Mouse (Mus musculus) hindbrain, embryonic 15.5 days (tissue): ENCODE measurements around the gene Gm17428. TPM values are rescaled to one million over a fixed set of nuclear protein-coding genes. Genes with fewer than 3 reads are reported as not detected.

ENCODE experiments used
- ATAC-seq: fragments of 200-750 bp; cut with Nextera tagmentation; 2 replicates; pipeline ENCODE4 v1.8.0; 2017; ENCODE audit warnings: low read depth, moderate number of reproducible peaks, moderate TSS enrichment; ENCODE audit not compliant: low FRiP score
- H3K27ac ChIP-seq: fragments of 300-500 bp; sonication (generic); replicated peaks from 2 replicates; pipeline ENCODE4 v1.5.1; 2015; ENCODE audit warnings: mild to moderate bottlenecking, inconsistent platforms
- H3K27me3 ChIP-seq: fragments of 300-500 bp; sonication (generic); 2 replicates; pipeline ENCODE4 v1.6.1; 2015; ENCODE audit warnings: control low read depth, inconsistent platforms
- H3K36me3 ChIP-seq: fragments of 300-500 bp; sonication (generic); 2 replicates; pipeline ENCODE4 v1.6.1; 2015; ENCODE audit warnings: control low read depth, inconsistent platforms
- H3K4me1 ChIP-seq: fragments of 300-500 bp; sonication (generic); replicated peaks from 2 replicates; pipeline ENCODE4 v1.6.1; 2015; ENCODE audit warnings: control low read depth, inconsistent platforms
- H3K4me2 ChIP-seq: fragments of 300-500 bp; sonication (generic); 2 replicates; pipeline ENCODE4 v1.6.1; 2015; ENCODE audit warnings: moderate library complexity, mild to moderate bottlenecking, inconsistent platforms
- H3K4me3 ChIP-seq: fragments of 300-500 bp; sonication (generic); 2 replicates; pipeline ENCODE4 v1.5.1; 2015; ENCODE audit warnings: mild to moderate bottlenecking, inconsistent platforms
- H3K9ac ChIP-seq: fragments of 300-500 bp; sonication (generic); 2 replicates; pipeline ENCODE4 v1.6.1; 2015; ENCODE audit warnings: inconsistent platforms
- H3K9me3 ChIP-seq: fragments of 300-500 bp; sonication (generic); 2 replicates; pipeline ENCODE4 v1.6.1; 2016; ENCODE audit warnings: control low read depth, inconsistent platforms
- WGBS: fragments of 180-500 bp; shearing (Covaris S2); methylation state at CpG from one replicate; pipeline ENCODE4 v1.1.7; 2015; 5-methylcytosine and 5-hydroxymethylcytosine counted together
- polyA plus RNA-seq: library from polyadenylated mRNA; unstranded; fragments of >200 nt; fragmentation: Nextera tagmentation; extraction: Ambion mirVana; gene quantifications from 2 replicates; pipeline ENCODE4 v1.2.1, GENCODE M21; 2015

The Gm17428 gene
- not detected in 2 replicates for polyA plus RNA-seq

DNA sequence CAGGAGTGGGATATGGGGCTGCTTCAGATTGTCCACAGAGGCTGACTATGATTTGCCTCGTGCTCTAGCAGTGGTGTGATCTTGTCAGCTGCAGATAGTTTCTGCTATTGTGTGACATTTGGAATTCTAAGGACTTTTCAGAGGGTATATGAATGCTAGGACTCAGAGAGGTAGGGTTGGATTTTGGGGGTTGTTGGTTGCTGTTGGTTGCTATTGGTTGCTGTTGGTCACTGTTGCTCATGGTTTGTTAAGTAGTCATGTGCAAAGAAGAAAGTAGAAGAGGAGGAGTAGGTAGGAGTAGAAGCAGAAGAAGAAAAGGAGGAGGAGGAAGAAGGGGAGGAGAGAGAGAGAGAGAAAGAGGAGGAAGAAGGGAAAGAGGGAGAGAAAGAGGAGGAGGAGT lies at the start of gene Gm17428:
Gene Gm17428, plus strand, starts transcription at position 301 of the 400 bp plus-strand sequence.
- Histone ChIP-seq H3K4me1 (peaks cover 18% of the 10 kb centered on the region), H3K4me3 (no peak within 1 kb of the TSS), H3K4me2 (no peak within 1 kb of the TSS), H3K36me3 (no peaks in the 10 kb centered on the region), H3K27ac (no peak within 1 kb of the TSS), H3K27me3 (no peaks in the 10 kb centered on the region), H3K9me3 (no peaks in the 10 kb centered on the region), H3K9ac (no peak within 1 kb of the TSS)
- ATAC-seq, result no peak
- 78% methylated on average over 1 of the region's 1 CpGs for WGBS

DNA sequence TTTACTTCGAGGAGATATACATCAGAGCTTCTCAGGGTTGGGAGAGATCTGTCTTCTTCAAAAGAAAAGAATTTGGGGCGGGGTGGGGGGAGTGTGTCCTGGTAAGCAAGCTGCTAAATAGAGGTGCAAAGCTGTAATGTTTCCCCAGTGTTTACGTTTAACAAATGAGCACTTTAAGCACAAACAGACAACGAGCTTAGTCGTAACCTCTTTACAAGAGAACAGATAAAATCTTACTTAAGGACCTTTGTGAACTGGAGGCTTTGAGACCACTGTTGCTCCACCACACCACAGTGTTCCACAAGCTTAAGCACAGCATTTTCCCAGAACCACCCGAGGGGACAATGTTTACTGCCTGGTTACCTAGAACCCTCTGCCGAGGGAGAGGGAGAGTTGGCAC lies 49.4 kb upstream of the Gm17428 start:
- Histone ChIP-seq H3K27me3 (no peaks in the 10 kb centered on the region), H3K4me2 (peak overlapping the region; percentile 96), H3K36me3 (no peaks in the 10 kb centered on the region), H3K9me3 (no peaks in the 10 kb centered on the region), H3K27ac (peak overlapping the region; percentile 89), H3K4me3 (peak overlapping the region; percentile 58; the same call in 1 of the 2 replicates), H3K9ac (no peak overlapping the region), H3K4me1 (peaks cover 43% of the 10 kb centered on the region)
- WGBS, result 23% methylated on average over 7 of the region's 7 CpGs
- ATAC-seq, result no peak

DNA sequence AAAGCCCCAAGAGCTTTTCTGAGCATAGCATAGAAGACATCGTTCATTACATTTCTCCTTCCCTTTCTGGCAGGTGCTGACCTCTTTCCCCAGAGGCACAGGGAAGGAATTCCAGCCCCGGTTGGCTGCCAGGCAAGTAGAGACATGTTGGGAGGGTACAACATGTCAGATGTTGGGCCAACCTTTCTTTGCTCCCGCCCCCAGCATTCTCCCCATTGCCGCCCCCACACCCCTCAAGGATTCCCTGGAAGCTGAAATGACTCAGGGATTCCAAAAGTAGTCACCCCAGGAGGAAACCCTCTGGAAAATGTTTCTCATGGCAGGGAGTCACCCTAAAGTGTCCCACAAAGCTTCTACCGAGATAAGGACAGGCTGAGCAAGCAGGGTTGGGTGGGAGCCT lies 46.9 kb upstream of the Gm17428 start:
- 70% methylated on average over 5 of the region's 5 CpGs for WGBS
- no peaks in the 10 kb centered on the region for H3K36me3 ChIP-seq
- H3K27me3 ChIP-seq, result no peaks in the 10 kb centered on the region
- ATAC-seq, result no peak
- H3K9ac ChIP-seq, result no peak overlapping the region
- peaks cover 39% of the 10 kb centered on the region for H3K4me1 ChIP-seq
- no peak overlapping the region for H3K4me2 ChIP-seq
- H3K9me3 ChIP-seq, result no peaks in the 10 kb centered on the region
- no peak overlapping the region for H3K27ac ChIP-seq
- H3K4me3 ChIP-seq, result no peak overlapping the region

DNA sequence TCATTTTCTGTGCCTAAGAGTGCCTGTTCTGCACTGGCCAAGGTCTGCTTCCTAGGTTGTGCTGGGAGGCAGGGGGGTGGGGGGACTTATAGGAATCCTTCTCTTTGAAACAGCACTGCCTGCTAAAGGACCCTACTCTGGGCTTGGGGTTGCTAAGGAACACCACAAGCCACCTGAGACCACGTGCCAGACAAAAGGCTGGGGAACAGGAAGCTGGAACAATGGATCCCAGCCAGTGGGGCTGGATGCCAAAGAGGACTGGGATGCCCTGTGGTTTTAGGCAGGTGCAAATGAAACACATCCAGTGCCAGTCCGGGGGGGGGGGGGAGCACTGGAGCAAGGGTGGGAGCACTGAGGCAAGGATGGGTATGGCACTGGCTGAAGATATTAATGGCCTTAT lies 46.3 kb upstream of the Gm17428 start:
- WGBS, result 27% methylated on average over 2 of the region's 2 CpGs
- no peaks in the 10 kb centered on the region for H3K9me3 ChIP-seq
- no peaks in the 10 kb centered on the region for H3K27me3 ChIP-seq
- H3K4me2 ChIP-seq, result no peak overlapping the region
- H3K27ac ChIP-seq, result no peak overlapping the region
- no peak for ATAC-seq
- no peaks in the 10 kb centered on the region for H3K36me3 ChIP-seq
- H3K9ac ChIP-seq, result no peak overlapping the region
- H3K4me1 ChIP-seq, result peaks cover 39% of the 10 kb centered on the region
- no peak overlapping the region for H3K4me3 ChIP-seq

DNA sequence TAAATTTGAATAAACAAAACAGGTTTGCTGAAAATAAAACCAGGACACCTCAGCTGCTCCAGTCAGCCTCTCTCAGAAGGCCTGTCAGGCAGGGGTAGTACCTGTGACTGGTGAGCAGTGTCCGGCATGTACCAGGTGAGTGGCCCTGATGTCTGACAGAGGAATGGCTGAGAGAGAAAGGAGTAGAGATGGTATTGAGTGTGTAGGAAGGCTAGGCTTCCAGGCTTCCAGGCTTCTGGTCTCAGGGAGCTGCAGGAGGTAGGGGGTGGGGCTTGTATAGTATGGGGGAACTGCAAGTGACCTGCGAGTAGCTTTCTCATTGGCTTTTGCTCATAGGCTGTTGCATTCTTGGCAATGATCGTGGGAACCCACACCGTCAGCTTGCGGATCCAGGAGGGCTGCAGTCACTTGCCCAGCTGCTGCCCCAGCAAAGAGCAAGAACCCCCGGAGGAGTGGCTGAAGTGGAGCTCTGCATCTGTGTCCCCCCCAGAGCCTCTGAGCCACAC lies 44.0 kb upstream of the Gm17428 start, which contains the start of gene Il25:
Gene Il25, plus strand, starts transcription at position 51 of the 506 bp plus-strand sequence.
- H3K27ac ChIP-seq, result no peak within 1 kb of the TSS
- H3K9ac ChIP-seq, result no peak within 1 kb of the TSS
- peak; percentile 15; the same call in 1 of the 2 replicates for ATAC-seq
- no peak within 1 kb of the TSS for H3K4me3 ChIP-seq
- peak within 1 kb of the TSS; percentile 3; the same call in 1 of the 2 replicates for H3K4me2 ChIP-seq
- H3K4me1 ChIP-seq, result peaks cover 31% of the 10 kb centered on the region
- no peaks in the 10 kb centered on the region for H3K9me3 ChIP-seq
- WGBS, result 19% methylated on average over 6 of the region's 6 CpGs
- H3K36me3 ChIP-seq, result no peaks in the 10 kb centered on the region
- no peaks in the 10 kb centered on the region for H3K27me3 ChIP-seq

DNA sequence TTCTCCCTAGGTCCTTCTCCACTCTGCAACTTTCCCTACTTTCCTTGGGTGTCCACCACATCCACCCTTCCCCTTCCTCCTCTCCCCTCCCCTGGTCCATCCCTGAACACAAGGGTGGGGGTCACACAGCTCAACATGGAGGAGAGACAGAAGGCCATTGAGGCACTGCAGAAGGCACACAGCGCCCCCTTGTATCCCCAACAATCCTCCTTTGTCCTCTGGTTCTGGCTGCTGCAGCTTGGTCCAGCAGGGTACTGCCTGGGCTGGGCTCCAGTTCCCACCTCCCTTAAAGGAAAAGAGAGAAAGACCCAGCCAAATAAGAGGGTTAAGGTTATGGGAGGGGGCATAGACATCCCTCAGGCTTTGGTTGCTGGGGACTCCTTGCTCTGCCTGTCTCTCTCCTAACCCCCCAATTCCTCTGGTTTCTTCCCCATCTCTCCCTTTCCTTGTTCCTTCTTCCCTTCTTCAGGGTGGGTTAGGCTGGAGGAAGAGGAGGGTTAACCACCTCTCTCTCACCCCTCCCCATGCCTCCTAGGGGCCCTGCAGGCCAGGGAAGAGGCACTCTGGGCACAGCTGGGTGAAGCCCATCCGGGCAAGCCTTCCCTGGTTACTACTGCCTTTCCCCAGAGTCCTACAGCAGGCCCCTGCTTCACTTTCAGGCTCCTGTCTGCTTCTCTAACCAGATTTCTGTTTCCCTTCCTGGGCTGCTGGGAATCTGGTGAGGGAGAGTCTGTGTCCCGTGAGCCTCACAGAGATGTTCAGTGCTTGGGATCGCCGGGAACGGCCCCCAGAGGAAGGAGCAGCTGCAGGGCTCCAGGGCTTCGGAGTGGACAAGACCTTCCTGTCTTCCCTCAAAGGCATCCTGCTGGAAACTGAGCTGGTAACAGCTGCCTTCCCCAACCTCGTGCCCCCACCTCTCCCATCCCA lies 40.6 kb upstream of the Gm17428 start, which contains the start of gene Cmtm5:
Gene Cmtm5, plus strand, starts transcription at position 358 of the 927 bp plus-strand sequence.
- peak within 1 kb of the TSS; percentile 73 for H3K27ac ChIP-seq
- H3K4me1 ChIP-seq, result peaks cover 28% of the 10 kb centered on the region
- H3K36me3 ChIP-seq, result no peaks in the 10 kb centered on the region
- H3K27me3 ChIP-seq, result no peaks in the 10 kb centered on the region
- 24% methylated on average over 8 of the region's 8 CpGs for WGBS
- H3K9ac ChIP-seq, result 0 out of 2 replicates have a peak within 1 kb of the TSS, but pooled peaks have one; percentile 10
- ATAC-seq, result peak; percentile 67
- no peaks in the 10 kb centered on the region for H3K9me3 ChIP-seq
- no peak within 1 kb of the TSS for H3K4me3 ChIP-seq
- peak within 1 kb of the TSS; percentile 37 for H3K4me2 ChIP-seq

DNA sequence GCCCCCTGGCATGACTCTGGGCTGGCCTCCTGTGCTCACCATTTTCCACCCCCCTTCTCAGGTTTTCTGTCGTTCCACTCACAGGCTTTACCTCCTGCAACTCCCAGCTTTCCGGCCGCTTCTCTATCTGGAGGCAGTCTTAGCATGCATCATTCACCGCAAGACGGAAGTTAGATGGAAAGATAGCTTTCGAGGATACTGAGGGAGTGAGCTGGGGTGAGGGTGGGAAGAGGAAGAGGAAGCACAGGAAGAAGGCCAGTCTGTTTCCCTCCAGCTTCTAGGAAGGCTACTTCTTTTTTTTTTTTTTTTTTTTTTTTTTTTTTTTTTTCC lies 39.9 kb upstream of the Gm17428 start:
- H3K27me3 ChIP-seq, result no peaks in the 10 kb centered on the region
- no peak for ATAC-seq
- no peaks in the 10 kb centered on the region for H3K9me3 ChIP-seq
- peak overlapping the region; percentile 37 for H3K4me2 ChIP-seq
- H3K36me3 ChIP-seq, result no peaks in the 10 kb centered on the region
- H3K9ac ChIP-seq, result 0 out of 2 replicates have a peak overlapping the region, but pooled peaks have one; percentile 10
- H3K4me3 ChIP-seq, result no peak overlapping the region
- peak overlapping the region; percentile 73 for H3K27ac ChIP-seq
- WGBS, result 53% methylated on average over 6 of the region's 6 CpGs
- peaks cover 28% of the 10 kb centered on the region for H3K4me1 ChIP-seq

DNA sequence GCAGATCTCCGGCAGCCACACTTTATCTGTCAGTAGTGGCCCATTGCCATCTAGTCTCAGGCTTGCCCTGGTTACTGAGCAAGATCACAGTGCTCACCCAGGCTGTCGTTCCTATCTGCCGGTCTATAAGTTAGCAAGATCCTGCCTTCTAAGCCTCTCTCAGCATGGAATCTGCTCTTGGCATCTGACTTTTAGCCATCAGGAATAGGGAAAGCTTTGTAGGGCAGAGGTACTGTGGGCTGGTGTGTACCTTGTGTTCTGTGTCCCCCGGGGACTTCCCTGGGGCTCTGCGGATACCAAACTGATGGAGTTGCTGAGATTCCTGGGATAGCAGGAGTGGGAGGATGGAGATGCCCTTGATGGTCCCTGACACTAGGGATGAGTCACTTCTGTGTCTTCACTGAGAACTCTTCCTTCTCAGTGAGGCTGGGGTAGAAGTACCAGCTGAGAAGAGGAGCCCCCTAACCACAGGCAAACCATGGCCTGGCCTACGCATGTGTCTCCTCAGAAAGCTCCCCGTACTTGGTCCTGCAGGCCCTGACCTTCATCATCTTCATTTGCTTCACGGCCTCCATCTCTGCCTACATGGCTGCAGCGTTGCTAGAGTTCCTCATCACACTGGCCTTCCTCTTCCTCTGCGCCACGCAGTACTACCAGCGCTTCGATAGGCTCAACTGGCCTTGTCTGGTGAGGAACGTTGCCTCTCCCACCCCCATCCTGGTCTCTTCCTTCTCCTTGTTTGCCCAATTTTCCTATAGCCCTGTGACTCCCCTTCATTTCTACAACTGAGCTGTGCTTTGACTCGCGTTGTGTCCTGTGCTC lies 39.2 kb upstream of the Gm17428 start:
- Histone ChIP-seq H3K9ac (no peak overlapping the region), H3K4me2 (peak overlapping the region; percentile 6; the same call in 1 of the 2 replicates), H3K4me3 (no peak overlapping the region), H3K4me1 (peaks cover 28% of the 10 kb centered on the region), H3K27ac (no peak overlapping the region), H3K9me3 (no peaks in the 10 kb centered on the region), H3K36me3 (no peaks in the 10 kb centered on the region), H3K27me3 (no peaks in the 10 kb centered on the region)
- ATAC-seq, result no peak
- 91% methylated on average over 16 of the region's 16 CpGs for WGBS

DNA sequence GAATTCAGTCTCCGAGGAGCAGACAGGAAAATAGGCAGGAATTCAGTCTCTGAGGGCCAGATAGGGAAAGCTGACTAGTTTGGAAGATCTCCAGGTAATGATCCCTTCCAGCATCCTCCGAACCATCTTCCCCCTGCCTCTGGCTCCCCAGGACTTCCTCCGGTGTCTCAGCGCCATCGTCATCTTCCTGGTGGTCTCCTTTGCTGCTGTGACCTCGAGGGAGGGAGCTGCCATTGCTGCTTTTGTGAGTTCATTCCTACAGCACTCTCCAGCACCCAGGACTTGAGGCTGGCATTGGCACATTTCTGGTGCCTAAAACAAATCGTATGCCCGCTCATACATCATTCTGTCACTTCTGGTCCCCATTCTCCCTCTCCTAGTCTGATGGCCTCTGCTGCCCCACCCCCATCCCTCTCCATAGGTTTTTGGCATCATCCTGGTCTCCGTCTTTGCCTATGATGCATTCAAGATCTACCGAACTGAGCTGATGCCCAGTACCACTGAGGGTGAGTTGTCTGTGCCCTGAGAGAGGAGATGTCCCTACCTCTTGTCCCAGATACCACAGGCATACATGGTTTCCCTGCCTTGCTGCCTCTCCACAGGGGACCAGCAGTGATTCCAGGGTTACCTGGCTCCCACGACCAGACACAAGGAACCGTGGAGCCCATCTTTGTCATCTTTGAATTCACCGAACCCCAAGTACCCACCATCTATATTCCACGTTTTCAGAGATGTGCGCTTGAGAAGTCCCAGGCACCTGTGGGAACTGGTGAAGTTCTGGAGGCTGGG lies 38.1 kb upstream of the Gm17428 start:
- no peaks in the 10 kb centered on the region for H3K36me3 ChIP-seq
- H3K9me3 ChIP-seq, result no peaks in the 10 kb centered on the region
- no peak for ATAC-seq
- WGBS, result 78% methylated on average over 15 of the region's 15 CpGs
- H3K4me3 ChIP-seq, result no peak overlapping the region
- no peak overlapping the region for H3K9ac ChIP-seq
- peaks cover 22% of the 10 kb centered on the region for H3K4me1 ChIP-seq
- no peaks in the 10 kb centered on the region for H3K27me3 ChIP-seq
- H3K4me2 ChIP-seq, result no peak overlapping the region
- no peak overlapping the region for H3K27ac ChIP-seq

DNA sequence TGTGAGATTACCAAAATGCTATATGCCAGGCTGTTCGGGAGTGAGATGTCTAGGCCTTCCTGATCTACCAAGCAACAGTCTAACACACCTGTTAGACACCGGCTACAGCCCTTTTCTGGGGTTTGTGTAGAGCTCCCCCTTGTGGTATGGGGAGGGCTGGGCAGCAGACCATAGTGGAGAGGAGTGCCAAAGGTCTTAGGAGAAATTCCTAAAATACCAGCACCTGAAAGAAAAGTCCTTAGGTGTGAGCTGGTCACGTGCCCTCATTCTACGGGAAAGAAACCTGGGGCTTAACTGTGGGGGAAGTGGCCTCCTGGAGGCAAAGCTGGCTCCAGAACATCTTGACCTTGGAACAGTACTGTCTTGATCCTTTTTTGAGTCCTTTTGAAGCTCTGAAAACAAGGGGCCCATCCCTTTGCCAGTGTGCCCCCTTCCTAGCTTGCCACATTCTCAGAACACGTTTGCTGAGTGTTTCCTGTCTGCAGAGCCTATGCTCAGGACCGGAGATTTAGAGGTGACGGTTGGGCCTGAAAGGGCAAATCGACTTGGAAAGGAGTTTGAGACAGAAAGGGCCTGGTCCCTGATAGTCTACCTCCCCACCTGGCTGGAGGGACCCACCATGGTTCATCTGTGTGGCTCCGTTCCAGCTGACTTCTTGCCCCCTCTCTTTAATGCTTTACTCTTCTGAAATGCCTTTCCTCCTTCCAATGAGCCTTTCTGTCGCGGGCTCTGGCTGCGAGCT lies 37.1 kb upstream of the Gm17428 start:
- H3K4me3 ChIP-seq, result no peak overlapping the region

DNA sequence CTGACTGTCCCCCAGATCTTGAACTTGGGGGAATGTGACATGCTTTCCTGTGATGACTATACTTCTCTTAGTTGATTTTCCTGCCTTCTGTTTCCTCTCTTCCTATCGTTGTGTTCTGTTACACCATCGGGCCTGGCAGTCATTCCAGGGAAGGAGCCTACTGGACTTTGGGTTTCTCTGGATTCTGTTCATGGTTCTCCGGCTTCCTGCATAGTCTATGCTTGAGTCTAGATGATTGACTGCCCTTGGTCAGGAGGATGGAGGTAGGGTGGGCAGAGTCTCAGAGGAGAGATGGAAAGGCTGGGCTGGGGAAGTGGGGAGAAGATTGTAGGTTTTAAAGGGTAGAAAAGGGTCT lies 36.6 kb upstream of the Gm17428 start:
- WGBS, result 88% methylated on average over 3 of the region's 3 CpGs
- no peaks in the 10 kb centered on the region for H3K27me3 ChIP-seq

More for the DNA sequence above, 37.1 kb upstream of the Gm17428 start:
- no peak overlapping the region for H3K9ac ChIP-seq
- H3K4me1 ChIP-seq, result peaks cover 22% of the 10 kb centered on the region
- no peaks in the 10 kb centered on the region for H3K27me3 ChIP-seq
- ATAC-seq, result no peak
- 54% methylated on average over 12 of the region's 12 CpGs for whole genome bisulfite sequencing
- no peaks in the 10 kb centered on the region for H3K9me3 ChIP-seq
- no peak overlapping the region for H3K4me2 ChIP-seq
- no peaks in the 10 kb centered on the region for H3K36me3 ChIP-seq
- no peak overlapping the region for H3K27ac ChIP-seq

More for the DNA sequence above, 36.6 kb upstream of the Gm17428 start:
- H3K4me2 ChIP-seq, result no peak overlapping the region
- peaks cover 20% of the 10 kb centered on the region for H3K4me1 ChIP-seq
- ATAC-seq, result no peak
- no peak overlapping the region for H3K4me3 ChIP-seq
- no peak overlapping the region for H3K27ac ChIP-seq
- no peaks in the 10 kb centered on the region for H3K36me3 ChIP-seq
- no peaks in the 10 kb centered on the region for H3K9me3 ChIP-seq
- H3K9ac ChIP-seq, result no peak overlapping the region
